Mouse (Mus musculus): Measurements from ENCODE around the gene Disc1. TPM values are rescaled to one million over a fixed set of nuclear protein-coding genes. Genes with fewer than 3 reads are reported as not detected.
A peak's percentile ranks its signal among the peaks of the same experiment; 100 is the strongest.

The Disc1 gene
- total and polyA plus RNA-seq, 3 experiments, result 1.1 to 2.3 (median 2.2) TPM

- Histone ChIP-seq H3K27ac (no peak overlapping the region), H3K79me2 (replicated peaks; ENCODE audit: control insufficient read depth, insufficient read depth, low read length) (no peaks in the 10 kb centered on the region), H3K9ac (ENCODE audit: low read depth, low read length) (no peak overlapping the region), H3K4me1 (ENCODE audit: control insufficient read depth, insufficient read depth, low read length) (peaks cover 16% of the 10 kb centered on the region), H3K4me3 (no peak overlapping the region), H3K36me3 (ENCODE audit: control insufficient read depth, insufficient read depth, low read length) (no peaks in the 10 kb centered on the region), H3K27me3 (ENCODE audit: control insufficient read depth, insufficient read depth, low read length) (no peaks in the 10 kb centered on the region)
- DNase-seq, result no peak
- intact Hi-C loops (cut with DNase I), result no loop called here
- 54% methylated on average over 7 of the region's 7 CpGs for WGBS
- TF ChIP-seq EP300 (IDR thresholded peaks at IDR 0.05; ENCODE audit: insufficient read depth, low read depth, low read length) (no peak), POLR2A (IDR thresholded peaks at IDR 0.05; ENCODE audit: insufficient read depth, low read depth, low read length) (no peak), CTCF (IDR thresholded peaks at IDR 0.05) (no peak)
Measured at GRCm38 (mm10) chr8:125270292-125270691, 216.3 kb downstream of the Disc1 start.

GRCm38 (mm10) chr8:125271357-125271756 lies 217.4 kb downstream of the Disc1 start:
- Histone ChIP-seq H3K27me3 (ENCODE audit: control insufficient read depth, insufficient read depth, low read length) (no peaks in the 10 kb centered on the region), H3K79me2 (replicated peaks; ENCODE audit: control insufficient read depth, insufficient read depth, low read length) (no peaks in the 10 kb centered on the region), H3K4me3 (no peak overlapping the region), H3K27ac (peak overlapping the region; percentile 10), H3K9ac (ENCODE audit: low read depth, low read length) (no peak overlapping the region), H3K4me1 (ENCODE audit: control insufficient read depth, insufficient read depth, low read length) (peaks cover 16% of the 10 kb centered on the region), H3K36me3 (ENCODE audit: control insufficient read depth, insufficient read depth, low read length) (no peaks in the 10 kb centered on the region)
- TF ChIP-seq CTCF (IDR thresholded peaks at IDR 0.05) (no peak), EP300 (IDR thresholded peaks at IDR 0.05; ENCODE audit: insufficient read depth, low read depth, low read length) (no peak), POLR2A (IDR thresholded peaks at IDR 0.05; ENCODE audit: insufficient read depth, low read depth, low read length) (no peak)
- DNase-seq, result no peak
- WGBS, result 61% methylated on average over 5 of the region's 5 CpGs
- intact Hi-C loops (cut with DNase I), result no loop called here

- Histone ChIP-seq H3K4me1 (ENCODE audit: control insufficient read depth, insufficient read depth, low read length) (peaks cover 16% of the 10 kb centered on the region), H3K27ac (peak overlapping the region; percentile 32), H3K27me3 (ENCODE audit: control insufficient read depth, insufficient read depth, low read length) (no peaks in the 10 kb centered on the region), H3K36me3 (ENCODE audit: control insufficient read depth, insufficient read depth, low read length) (no peaks in the 10 kb centered on the region), H3K79me2 (replicated peaks; ENCODE audit: control insufficient read depth, insufficient read depth, low read length) (no peaks in the 10 kb centered on the region), H3K4me3 (no peak overlapping the region), H3K9ac (ENCODE audit: low read depth, low read length) (no peak overlapping the region)
- TF ChIP-seq POLR2A (IDR thresholded peaks at IDR 0.05; ENCODE audit: insufficient read depth, low read depth, low read length) (no peak), CTCF (IDR thresholded peaks at IDR 0.05) (no peak), EP300 (IDR thresholded peaks at IDR 0.05; ENCODE audit: insufficient read depth, low read depth, low read length) (no peak)
- DNase-seq, result no peak
- intact Hi-C loops (cut with DNase I), result no loop called here
- 35% methylated on average over 13 of the region's 13 CpGs for WGBS
Measured at GRCm38 (mm10) chr8:125272089-125272866, 218.3 kb downstream of the Disc1 start.

GRCm38 (mm10) chr8:125277071-125277682 lies 223.2 kb downstream of the Disc1 start:
- TF ChIP-seq POLR2A (IDR thresholded peaks at IDR 0.05; ENCODE audit: insufficient read depth, low read depth, low read length) (no peak), CTCF (IDR thresholded peaks at IDR 0.05) (no peak), EP300 (IDR thresholded peaks at IDR 0.05; ENCODE audit: insufficient read depth, low read depth, low read length) (no peak)
- 78% methylated on average over 11 of the region's 11 CpGs for WGBS
- no peaks in the 10 kb centered on the region for H3K36me3 ChIP-seq (ENCODE audit: control insufficient read depth, insufficient read depth, low read length)
- no peak overlapping the region for H3K27ac ChIP-seq
- H3K4me3 ChIP-seq, result no peak overlapping the region
- H3K79me2 ChIP-seq (replicated peaks; ENCODE audit: control insufficient read depth, insufficient read depth, low read length), result no peaks in the 10 kb centered on the region
- no peak for DNase-seq
- H3K4me1 ChIP-seq (ENCODE audit: control insufficient read depth, insufficient read depth, low read length), result peaks cover 2% of the 10 kb centered on the region
- H3K9ac ChIP-seq (ENCODE audit: low read depth, low read length), result no peak overlapping the region
- no peaks in the 10 kb centered on the region for H3K27me3 ChIP-seq (ENCODE audit: control insufficient read depth, insufficient read depth, low read length)
- intact Hi-C loops (cut with DNase I), result no loop called here

GRCm38 (mm10) chr8:125279156-125279555 lies 225.2 kb downstream of the Disc1 start:
- Histone ChIP-seq H3K27ac (no peak overlapping the region), H3K27me3 (ENCODE audit: control insufficient read depth, insufficient read depth, low read length) (no peaks in the 10 kb centered on the region), H3K9ac (ENCODE audit: low read depth, low read length) (no peak overlapping the region), H3K4me1 (ENCODE audit: control insufficient read depth, insufficient read depth, low read length) (peaks cover 3% of the 10 kb centered on the region; the same call in 1 of the 2 replicates), H3K79me2 (replicated peaks; ENCODE audit: control insufficient read depth, insufficient read depth, low read length) (no peaks in the 10 kb centered on the region), H3K4me3 (no peak overlapping the region), H3K36me3 (ENCODE audit: control insufficient read depth, insufficient read depth, low read length) (no peaks in the 10 kb centered on the region)
- TF ChIP-seq POLR2A (IDR thresholded peaks at IDR 0.05; ENCODE audit: insufficient read depth, low read depth, low read length) (no peak), CTCF (IDR thresholded peaks at IDR 0.05) (no peak), EP300 (IDR thresholded peaks at IDR 0.05; ENCODE audit: insufficient read depth, low read depth, low read length) (no peak)
- no peak for DNase-seq
- 90% methylated on average over 2 of the region's 2 CpGs for WGBS
- intact Hi-C loops (cut with DNase I), result no loop called here

- Histone ChIP-seq H3K4me1 (ENCODE audit: control insufficient read depth, insufficient read depth, low read length) (peaks cover 3% of the 10 kb centered on the region; the same call in 1 of the 2 replicates), H3K4me3 (no peak overlapping the region), H3K36me3 (ENCODE audit: control insufficient read depth, insufficient read depth, low read length) (no peaks in the 10 kb centered on the region), H3K9ac (ENCODE audit: low read depth, low read length) (no peak overlapping the region), H3K27ac (no peak overlapping the region), H3K79me2 (replicated peaks; ENCODE audit: control insufficient read depth, insufficient read depth, low read length) (no peaks in the 10 kb centered on the region), H3K27me3 (ENCODE audit: control insufficient read depth, insufficient read depth, low read length) (no peaks in the 10 kb centered on the region)
- WGBS, result 95% methylated on average over 4 of the region's 4 CpGs
- no peak for DNase-seq
- intact Hi-C loops (cut with DNase I), result no loop called here
- TF ChIP-seq CTCF (IDR thresholded peaks at IDR 0.05) (no peak), POLR2A (IDR thresholded peaks at IDR 0.05; ENCODE audit: insufficient read depth, low read depth, low read length) (no peak), EP300 (IDR thresholded peaks at IDR 0.05; ENCODE audit: insufficient read depth, low read depth, low read length) (no peak)
Measured at GRCm38 (mm10) chr8:125279892-125280291, 225.9 kb downstream of the Disc1 start.

Measured in heart, adult 2 months (tissue).